Mouse (Mus musculus) lung, postnatal 14 days (tissue): Measurements from ENCODE around the gene Arhgap27.

Source experiments
- DNase-seq: peaks from one replicate; pipeline ENCODE4 v3.0.0; 2021

The Arhgap27 gene

GRCm38 (mm10) chr11:103355251-103355650 is 8.2 kb downstream of the Arhgap27 start:
- DNase-seq, result no peak

GRCm38 (mm10) chr11:103354033-103354432 is 9.5 kb downstream of the Arhgap27 start:
- DNase-seq, result no peak

- no peak for DNase-seq
Measured at GRCm38 (mm10) chr11:103352239-103352814, 11.2 kb downstream of the Arhgap27 start.

GRCm38 (mm10) chr11:103350711-103351315 is 12.7 kb downstream of the Arhgap27 start:
- DNase-seq, result no peak

- DNase-seq, result no peak
Measured at GRCm38 (mm10) chr11:103349699-103350098, 13.8 kb downstream of the Arhgap27 start.

GRCm38 (mm10) chr11:103346657-103347056 is 16.8 kb downstream of the Arhgap27 start:
- DNase-seq, result peak; percentile 63

GRCm38 (mm10) chr11:103346236-103346635 is 17.3 kb downstream of the Arhgap27 start:
- DNase-seq, result no peak

GRCm38 (mm10) chr11:103345408-103346091 is 17.9 kb downstream of the Arhgap27 start:
- no peak for DNase-seq

GRCm38 (mm10) chr11:103344494-103345332 is 18.8 kb downstream of the Arhgap27 start:
- peak; percentile 31 for DNase-seq

- no peak for DNase-seq
Measured at GRCm38 (mm10) chr11:103343881-103344280, 19.6 kb downstream of the Arhgap27 start.

GRCm38 (mm10) chr11:103343063-103343462 is 20.4 kb downstream of the Arhgap27 start:
- DNase-seq, result no peak

GRCm38 (mm10) chr11:103340677-103341076 is 22.8 kb downstream of the Arhgap27 start:
- no peak for DNase-seq

GRCm38 (mm10) chr11:103340130-103340529 is 23.4 kb downstream of the Arhgap27 start:
- DNase-seq, result no peak

GRCm38 (mm10) chr11:103339414-103340119 is 23.9 kb downstream of the Arhgap27 start:
- no peak for DNase-seq

- DNase-seq, result no peak
Measured at GRCm38 (mm10) chr11:103338671-103339070, 24.8 kb downstream of the Arhgap27 start.

GRCm38 (mm10) chr11:103338119-103338518 is 25.4 kb downstream of the Arhgap27 start:
- no peak for DNase-seq

GRCm38 (mm10) chr11:103337180-103337579 is 26.3 kb downstream of the Arhgap27 start:
- no peak for DNase-seq

GRCm38 (mm10) chr11:103335561-103335960 is 27.9 kb downstream of the Arhgap27 start:
- peak; percentile 30 for DNase-seq

- DNase-seq, result no peak
Measured at GRCm38 (mm10) chr11:103334925-103335324, 28.6 kb downstream of the Arhgap27 start.

- peak; percentile 53 for DNase-seq
Measured at GRCm38 (mm10) chr11:103333719-103334398, 29.6 kb downstream of the Arhgap27 start.

GRCm38 (mm10) chr11:103332890-103333651 is 30.4 kb downstream of the Arhgap27 start:
- no peak for DNase-seq
